Mouse (Mus musculus) lung, postnatal 4 days (tissue): ENCODE results near the gene N4bp2l1.

Experiments used
- DNase-seq, 2 experiments: peaks; one replicate each; pipeline ENCODE4 v3.0.0; 2021

The N4bp2l1 gene

DNA sequence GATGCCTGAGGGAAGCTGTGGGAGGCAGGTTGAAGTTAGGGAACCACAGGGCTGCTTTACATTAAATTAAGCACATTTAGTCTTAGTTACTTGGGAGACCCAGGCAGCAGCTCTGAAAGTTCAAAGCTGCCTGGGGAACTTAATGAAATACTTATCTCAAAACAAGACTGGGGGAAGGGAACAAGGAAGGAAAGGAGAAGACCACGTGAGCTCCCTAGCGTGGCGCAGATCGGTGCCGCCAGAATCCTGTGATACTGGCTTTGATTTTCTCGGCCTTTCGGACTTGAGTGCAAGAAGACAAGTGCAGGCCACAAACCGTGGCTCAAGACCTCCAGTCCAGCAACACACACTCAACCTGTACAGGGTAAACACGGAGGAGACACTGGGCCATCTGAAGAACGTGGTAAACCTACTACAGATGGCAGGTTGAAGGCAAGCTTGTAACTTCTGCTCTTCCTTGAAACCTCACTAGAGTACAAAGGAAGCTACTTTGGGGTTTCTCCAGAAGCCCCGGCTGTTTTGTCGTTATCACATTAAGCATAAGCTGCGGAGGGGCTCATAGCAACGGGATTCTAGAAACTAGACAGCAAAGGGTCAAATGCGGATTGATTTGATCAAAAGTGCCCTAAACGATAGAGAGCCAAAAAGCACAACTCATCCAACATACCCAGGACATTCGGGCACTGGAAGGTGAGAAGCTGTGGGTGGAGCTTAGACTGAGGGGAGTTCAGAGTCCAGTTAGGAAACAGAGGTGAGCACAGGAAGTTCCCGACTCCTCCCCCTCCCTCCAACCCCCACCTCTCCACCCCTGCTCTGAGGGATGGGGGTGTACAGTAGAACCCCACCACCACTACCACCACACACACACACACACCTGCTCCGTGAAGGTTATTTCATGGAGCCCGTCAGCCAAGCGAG lies 1.5 kb upstream of the N4bp2l1 start:
- no peak for DNase-seq

DNA sequence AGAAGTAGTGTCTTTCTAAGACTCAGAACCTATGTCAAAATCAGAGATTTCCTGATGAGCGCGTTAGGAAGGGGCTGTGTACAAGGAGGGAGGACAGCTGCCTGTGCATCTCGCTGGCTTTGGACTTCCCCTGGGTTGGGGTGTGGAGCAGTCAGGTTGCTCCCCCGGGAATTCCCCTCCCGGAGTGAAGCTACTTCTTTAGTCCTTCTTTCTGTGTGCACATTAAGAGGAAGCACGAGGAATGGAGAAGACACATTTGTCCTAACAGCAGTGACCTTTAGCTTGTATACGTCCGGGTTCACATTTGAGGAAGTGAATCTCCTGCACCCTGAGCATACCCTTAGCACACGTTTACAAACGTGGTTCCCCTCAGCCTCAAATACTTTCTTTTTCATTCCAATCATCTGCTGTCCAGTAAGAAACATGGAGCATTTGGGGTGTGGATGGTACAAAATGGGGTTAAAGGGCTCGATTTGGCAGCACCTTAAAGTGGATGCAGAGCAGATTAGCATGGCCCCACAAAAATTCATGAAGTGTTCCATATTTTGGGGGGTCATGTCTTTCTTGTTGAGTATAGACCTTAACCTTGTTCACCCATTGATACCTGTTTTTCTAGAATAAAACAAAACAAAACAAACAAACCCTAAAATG lies 1.5 kb downstream of the N4bp2l1 start:
- DNase-seq = peak; percentile 37 to 42

DNA sequence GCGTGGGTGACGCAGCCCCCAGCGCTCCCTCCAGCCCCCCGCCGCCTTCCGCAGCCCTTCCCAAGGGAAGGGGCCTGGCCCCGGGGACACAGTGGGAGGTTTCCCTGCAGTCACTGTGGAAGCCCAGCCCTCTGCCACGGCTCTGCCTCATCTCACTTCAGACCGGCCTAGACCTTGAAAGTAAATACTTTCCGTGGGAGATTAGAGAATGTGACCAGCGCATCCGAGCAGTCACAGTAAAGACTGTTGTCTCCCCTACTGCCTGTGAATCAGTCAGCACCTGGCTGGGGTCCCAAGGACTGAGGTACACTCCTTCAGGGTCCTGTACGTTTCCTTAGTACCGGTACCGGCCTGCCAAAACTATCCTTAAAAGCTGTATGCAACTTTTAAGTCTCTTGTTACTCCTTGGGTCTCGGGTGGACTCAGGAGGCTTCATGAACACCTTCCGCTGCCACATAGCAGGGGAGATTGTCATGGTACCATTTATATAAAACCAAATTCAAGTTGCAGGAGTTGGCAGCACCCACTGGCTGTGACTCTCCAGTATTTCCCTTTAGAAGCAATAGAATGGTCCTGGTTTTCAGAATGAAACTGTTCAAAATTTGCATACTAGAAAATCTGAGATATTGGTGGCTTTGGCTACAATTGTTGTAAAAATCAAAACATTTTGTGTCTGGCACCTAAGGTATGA lies 2.2 kb downstream of the N4bp2l1 start:
- no peak for DNase-seq

DNA sequence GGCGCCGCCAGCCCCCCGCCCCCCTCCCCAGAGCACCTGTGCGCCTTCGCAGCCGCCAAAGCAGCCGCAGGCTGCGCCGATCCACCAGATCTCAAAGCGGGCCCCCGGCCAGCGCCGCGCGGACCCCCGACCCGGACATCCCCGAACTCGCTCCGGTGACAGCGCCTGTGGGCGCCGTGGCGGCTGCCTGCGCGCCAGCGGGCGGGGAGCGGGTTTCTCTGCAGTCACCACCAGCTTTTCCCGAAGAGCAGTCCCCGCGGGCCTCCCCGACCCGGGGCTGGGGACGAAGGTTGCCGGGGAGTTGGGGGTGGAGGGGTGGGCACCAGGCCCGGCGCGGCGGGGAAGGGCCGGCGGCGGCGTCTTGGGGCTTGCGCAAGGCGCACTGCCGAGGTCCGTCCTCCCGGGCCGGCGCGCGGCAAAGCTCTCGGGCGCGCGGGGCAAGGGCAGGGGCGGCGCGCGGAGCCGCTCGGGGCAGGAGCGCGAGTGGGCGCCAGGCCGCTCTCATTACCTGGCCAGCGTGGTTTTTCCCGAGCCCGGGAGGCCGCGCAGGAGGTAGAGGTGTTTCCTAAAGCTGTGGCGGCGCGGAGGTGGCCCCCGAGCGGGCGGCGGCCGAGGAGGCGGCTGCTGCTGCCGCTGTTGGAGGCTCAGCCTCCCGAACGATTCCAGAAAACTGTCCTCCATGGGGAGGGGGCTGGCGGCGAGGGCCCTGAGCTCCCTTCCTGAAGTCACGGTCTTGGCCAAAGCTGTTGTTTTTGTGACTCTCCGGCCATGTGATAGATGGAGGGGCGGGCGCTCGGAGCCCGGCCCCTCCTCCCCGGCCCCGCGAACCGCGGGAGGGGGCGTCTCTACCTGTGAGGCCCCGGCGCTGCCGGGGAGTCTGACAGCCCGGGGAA lies 3.0 kb downstream of the N4bp2l1 start:
- DNase-seq = peak; percentile 67 to 72

DNA sequence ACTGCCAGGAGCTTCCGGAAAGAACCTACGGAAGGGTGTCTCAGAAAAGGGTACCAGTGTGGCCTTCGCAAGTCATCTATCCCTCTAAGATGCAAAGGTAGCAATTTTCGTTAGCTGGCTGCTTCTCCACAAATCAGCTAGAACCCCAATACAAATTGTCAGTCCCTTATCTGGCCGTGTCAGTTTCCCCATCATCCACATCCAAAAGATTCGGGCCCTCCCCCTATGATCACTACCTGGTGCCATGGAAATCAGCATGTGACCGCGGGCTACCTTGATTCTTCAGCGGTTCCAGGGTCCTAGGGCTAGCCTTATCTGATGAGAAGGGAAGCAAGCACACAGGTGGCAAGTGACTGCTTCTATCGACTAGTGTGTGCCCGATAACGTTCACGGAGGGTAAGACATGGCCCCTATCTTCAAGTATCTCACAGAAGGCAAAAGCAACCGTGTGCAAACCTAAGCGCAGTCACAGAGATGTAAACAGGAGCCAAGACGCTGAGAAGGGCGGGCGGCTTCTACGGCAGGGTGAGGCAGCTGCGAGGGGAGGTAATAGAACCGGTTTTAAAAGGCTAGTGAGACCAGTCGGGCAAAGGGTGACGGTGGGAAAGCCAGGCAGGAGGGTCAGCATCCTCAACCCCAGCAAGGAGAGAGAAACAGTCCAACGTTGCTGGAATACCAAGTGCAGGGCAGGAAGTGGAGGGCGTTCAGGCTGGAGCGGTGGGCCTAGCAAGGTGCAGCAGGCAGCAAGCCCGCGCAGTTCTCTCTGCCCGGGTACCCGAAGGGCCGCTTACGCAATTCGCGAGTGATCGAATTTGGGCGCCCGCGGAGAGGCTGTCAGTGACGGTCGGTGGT lies 3.9 kb downstream of the N4bp2l1 start:
- DNase-seq = peak; percentile 50 to 53

DNA sequence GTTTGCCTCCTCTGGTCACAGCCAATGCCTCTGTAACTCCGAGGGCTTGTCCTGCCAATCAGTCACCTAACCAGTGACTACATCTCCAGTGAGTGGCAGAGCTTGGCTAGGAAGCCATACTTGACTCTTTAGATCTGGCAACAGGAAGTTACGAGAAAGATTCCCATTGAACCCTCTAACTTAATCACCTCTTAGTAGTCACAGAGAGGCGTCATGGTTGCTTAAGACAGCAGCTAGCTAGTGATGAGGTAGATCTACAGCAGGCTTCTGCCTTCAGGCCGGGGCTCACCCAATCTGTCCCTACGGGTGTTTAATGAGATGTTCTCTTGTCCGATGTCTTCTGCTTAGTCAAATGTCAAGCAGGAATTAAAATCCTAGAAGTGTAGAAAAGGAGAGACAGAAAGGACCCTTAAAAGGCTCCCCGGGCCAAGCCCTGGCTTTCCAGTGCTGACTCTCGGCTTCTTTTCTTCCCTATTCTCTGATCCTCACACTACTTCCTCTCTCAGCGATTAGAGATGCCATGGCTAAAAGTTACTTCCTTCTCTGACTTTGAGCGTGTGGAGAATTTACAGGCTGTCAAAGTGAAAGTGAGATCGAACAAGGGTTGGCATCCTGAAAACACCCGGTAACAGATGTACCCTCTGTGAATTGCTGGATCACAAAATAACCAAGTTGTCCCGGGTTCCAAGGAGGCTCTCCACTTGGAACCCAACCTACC lies 4.6 kb downstream of the N4bp2l1 start:
- no peak for DNase-seq

DNA sequence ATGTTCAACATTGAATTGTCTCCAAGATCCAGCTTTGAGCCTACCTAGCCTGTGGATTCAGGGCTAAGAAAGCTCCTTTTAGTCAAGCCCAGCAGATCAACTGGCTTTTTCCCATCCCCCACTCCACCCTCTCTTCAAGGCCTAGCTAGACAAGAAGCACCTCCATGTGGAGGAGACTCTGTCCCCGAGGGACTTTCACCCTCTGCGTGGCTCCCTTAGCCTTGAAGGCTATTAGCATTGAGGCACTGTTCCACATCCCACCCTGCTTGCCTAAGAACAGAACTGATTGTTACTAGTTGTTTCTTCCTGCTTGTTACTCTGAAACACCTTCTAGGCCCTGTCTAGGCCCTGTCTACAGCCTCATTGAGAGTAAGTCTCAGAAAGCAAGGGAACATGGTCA lies 7.0 kb downstream of the N4bp2l1 start:
- no peak for DNase-seq

DNA sequence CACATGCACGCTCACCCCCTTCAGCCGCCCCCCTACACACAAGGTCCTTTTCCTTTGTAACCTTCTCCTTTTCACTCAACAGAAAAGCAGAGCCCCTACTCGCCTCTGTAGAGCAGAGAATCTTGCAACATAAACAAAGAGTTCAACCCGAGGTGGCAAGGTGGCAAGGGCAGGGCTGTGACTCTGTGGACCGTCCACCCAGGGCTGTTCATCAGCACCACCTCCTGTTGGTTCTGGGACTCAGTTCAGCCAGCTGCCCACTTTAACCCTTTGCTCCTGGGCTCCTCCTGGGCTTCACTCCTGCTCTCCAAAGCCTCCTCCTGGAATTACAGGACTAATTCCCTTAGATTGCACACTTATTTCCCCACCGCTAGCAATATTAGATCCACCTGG lies 12.7 kb downstream of the N4bp2l1 start:
- DNase-seq = no peak

DNA sequence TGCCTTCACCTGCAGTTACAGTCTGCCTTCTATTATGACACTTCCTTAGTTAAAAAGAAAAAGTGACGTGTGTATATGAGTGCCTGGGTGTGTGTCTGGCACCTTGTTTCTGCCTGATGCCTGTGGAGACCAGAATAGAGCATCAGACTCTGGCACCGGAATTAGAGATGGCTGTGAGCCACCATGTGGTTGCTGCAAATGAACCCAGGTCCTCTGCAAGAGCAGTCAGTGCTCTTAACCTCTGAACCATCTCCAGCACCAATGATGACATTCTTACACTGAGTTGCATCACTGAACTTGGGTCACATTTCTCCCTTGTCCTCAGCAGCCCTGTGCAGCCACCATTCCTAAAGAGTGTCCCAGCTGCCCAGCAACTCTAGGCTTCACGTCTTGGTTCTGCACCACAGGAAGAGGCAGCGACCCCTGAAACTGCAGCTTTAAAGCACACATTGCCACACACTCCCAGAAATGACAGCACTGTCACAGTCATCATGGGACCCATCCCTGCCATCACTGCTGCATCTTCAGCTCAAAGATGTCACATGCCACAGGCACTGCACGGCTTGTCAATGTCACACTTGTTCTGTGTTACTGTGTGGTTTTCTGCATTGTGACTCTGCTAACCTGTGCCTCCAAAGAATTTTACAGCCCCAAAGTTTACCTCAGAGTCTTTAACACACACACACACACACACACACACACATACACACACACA lies 13.2 kb downstream of the N4bp2l1 start:
- DNase-seq = peak; percentile 16 to 42

DNA sequence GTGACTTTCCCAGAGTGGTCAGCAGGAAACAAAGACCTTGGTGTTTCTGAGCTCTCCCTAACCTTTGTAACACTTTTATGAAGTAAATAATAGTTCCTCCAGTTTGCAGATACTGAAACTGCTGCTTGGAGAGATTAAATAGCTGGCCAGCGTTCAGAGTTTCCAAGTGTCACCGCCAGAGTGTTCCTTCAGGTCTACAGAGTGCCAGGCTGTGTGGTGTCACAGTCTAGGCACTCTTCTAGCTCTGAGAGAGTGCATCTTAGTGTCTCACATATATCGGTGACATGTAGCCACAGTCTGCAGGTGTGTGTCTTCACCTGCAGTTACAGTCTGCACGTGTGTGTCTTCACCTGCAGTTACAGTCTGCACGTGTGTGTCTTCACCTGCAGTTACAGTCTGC lies 13.8 kb downstream of the N4bp2l1 start:
- DNase-seq = no peak

DNA sequence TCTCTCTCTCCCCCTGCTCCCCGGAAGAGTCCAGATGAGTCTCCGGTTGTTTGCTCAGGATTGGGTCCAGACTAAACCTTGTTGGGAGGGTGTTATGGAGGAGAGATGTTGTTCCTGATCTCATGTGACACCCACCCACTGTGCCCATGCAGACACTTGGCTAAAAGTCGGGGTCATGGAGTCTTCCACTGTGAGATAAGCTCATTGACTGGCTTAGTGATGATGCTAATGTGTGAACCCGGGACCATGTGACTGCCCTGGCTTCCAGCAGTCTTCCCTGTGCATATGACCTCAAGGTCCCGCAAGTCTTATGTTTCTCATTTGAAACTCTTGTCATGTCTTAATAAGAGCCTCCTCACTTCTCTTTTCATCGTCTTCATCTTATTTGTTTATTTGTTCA lies 15.8 kb downstream of the N4bp2l1 start:
- DNase-seq = no peak

DNA sequence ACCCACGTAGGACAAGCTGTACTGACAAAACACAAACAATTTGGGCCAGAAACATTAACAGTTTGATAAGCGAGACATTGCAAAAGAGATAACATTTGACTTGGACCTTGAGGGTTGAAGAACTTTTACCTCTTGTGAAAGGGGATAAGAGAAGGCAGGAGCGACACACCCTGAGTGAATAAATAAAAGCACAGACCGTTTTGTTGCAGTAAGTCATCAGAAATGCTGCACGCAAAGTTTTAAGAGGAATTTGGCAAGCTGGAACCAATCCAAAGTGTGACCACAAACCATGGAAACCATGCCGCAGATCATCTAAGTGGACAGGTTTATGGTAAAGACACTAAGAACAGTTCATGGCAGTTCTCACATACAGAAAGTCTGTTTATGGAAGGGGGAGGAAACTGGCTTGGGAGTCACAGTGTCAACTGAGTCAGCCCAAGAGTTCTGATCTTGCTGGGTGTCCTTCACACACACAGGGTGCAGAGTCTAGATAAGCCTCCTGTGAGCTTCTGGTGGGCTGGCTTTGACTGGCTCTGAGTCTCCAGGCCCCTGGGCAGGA lies 18.3 kb downstream of the N4bp2l1 start:
- no peak for DNase-seq

DNA sequence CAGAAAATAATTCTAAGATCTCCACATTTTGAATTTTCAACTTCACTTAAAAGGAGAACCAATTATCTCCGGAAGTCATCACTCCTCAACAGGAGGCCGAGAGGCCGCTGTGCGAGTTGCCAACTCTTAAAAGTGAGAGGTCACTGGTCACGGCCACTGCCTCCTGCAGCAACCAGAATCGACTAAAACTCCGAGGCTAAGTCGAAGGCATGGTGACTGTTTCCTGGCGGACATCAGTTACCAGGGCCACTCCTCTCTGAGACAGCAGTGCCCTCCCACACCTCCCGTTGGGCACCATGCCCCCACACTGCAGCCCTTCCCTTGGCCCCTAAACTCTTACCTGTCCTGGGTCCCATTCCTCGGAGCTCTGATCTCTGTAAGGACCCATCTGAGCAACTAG lies 20.2 kb downstream of the N4bp2l1 start:
- DNase-seq = no peak

DNA sequence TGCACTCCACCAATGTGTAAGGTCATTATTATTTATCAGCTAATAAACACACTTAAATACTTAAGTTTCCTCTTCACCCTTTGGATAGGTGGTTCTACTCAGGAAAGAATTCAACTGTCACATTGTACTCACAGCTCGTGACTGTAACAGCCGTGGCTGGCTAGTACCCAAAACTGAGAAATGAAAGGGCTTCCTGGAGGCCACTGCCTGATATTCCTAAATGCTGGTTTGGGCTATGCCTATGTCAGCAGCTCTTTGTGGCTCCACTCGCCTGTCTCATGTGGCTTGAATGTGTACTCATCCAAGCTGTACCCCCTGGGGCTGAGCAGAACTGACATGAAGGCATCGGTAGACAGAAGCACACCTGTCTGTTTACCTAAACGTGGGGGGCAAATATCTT lies 22.1 kb downstream of the N4bp2l1 start:
- DNase-seq = no peak

DNA sequence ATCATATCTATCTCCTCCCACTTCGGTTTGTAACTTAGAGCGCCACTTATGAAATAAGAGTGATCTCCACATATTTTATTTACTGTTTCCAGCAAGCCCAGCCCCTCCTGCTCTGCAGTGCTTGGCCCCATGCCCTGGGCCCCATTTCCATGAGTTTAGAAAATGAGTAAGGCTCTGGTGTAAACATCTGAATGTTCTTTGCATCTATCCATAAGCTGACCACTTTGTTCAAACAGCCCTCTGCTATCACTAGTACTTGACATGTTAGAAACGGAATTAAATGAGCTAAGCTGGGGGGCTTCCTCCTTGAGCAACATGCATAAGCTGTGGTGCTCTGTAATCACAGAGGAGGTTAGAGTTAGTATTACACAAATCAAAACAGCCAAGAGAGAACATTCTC lies 22.6 kb downstream of the N4bp2l1 start:
- peak; percentile 24 to 57 for DNase-seq

DNA sequence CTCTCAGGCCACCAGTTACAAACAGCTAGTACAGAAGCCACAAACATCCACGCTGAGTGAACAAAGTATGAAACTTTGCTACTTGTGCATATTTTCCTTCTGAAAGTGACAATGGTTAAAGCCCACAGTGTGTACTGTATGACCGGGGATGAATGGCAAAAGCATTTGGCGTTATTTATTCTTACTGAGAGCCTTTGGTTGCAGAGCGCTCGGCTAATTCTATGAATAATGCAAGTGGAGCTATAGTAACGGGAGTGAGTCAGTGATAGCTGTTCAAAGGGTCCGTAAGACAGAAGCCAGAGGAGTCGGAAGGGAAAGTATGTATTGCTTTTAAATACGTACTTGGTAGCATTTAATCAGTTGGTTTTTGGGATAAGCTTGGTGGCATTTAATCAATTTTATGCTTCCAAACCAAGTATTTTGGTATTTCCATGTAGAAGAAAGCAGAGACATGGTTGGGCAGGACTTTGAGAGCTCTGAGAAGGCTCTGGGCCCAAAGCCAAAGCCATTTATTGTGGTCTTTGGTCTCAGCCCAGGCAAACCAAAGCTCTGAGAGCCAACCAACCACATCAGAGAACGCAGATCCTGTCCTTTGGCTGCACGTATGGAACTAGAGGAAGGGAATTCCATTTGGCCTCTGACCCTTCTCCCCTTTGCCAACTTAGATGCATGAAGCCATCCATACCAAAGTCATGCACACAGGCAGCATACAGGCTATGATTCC lies 26.3 kb downstream of the N4bp2l1 start:
- DNase-seq = no peak

DNA sequence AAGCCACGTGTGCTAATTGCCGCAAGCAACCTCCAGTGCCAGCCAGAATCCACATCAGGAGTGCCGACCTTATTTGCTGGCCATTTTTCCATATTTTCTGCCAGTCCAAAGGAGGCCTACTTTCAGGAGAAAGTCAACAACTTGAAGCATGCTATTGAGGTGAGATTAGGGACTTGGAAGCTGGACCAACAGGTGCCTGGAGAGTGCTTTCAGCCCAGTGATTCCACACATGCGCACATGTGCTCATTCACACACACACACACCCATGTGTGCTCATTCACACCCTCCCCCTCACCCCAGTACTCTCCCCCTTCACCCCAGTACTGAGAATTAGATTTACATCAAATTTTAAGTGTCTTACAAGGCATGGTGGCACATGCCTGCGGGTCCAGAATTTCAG lies 30.0 kb downstream of the N4bp2l1 start:
- peak; percentile 15 to 51 for DNase-seq

DNA sequence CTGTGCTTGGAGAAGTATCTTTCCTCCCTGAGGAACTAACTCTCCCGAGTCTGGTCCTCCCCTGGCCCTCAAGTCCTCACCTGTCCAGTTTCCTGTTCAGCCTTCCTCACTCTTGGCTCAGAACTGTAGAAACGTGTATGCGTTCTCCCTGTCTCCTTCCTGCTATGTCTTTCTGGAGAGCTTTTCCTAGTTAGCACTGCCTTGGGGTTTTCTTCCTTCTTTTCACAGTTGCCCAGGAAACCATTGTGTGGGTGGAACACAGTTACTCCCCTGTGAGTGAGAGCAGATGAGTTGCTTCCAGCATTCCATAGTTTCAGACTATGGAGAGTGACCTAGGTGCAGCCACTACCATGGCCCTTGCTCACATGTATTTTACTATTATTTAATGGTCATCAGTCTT lies 30.8 kb downstream of the N4bp2l1 start:
- no peak for DNase-seq

DNA sequence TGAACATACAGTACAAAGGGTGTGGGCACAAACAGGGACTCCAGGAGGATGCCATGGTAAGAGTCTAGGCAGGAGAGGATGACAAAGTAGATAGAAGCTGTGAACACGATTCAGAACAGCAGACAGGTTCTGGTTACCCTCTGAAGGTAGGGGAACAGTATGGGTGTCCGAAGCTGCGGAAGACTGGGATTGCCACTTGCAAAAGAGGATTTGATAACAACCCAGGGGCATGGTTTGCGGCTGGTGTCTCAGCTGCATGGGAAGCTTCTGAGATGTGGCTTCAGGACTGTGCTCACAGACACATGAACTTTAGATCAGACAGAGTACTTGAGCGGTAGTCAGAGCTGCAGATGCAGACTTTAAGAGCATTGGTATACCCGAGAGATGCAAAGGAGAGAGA lies 32.6 kb downstream of the N4bp2l1 start:
- no peak for DNase-seq
